Mouse (Mus musculus): ENCODE data around the gene Opa3. TPM values are rescaled to one million over a fixed set of nuclear protein-coding genes. Genes with fewer than 3 reads are reported as not detected.
A peak's percentile ranks its signal among the peaks of the same experiment; 100 is the strongest.

Opa3 gene
- polyA plus RNA-seq, 1 experiment from 2014 or later, result 38.0 TPM

GRCm38 (mm10) chr7:19235092-19235671 is 7.0 kb downstream of the Opa3 start:
- Histone ChIP-seq H3K36me3 (ENCODE audit: insufficient read depth) (no peaks in the 10 kb centered on the region), H3K9me3 (ENCODE audit: low read depth, low read length) (no peaks in the 10 kb centered on the region), H3K9ac (no peak overlapping the region), H3K4me2 (no peak overlapping the region), H3K27me3 (ENCODE audit: insufficient read depth, low read length) (no peaks in the 10 kb centered on the region), H3K4me3 (ENCODE audit: low read depth, low read length) (no peak overlapping the region), H3K4me1 (ENCODE audit: insufficient read depth) (no peaks in the 10 kb centered on the region), H3K27ac (ENCODE audit: low read depth) (no peak overlapping the region)
- DNase-seq (no peak), ATAC-seq (ENCODE audit: insufficient read depth) (no peak)
- no peak for TF ChIP-seq CTCF (IDR thresholded peaks at IDR 0.05; ENCODE audit: low read depth)
- 86% methylated on average over 2 of the region's 2 CpGs for WGBS

GRCm38 (mm10) chr7:19236411-19236810 is 8.3 kb downstream of the Opa3 start:
- DNase-seq (no peak), ATAC-seq (ENCODE audit: insufficient read depth) (no peak)
- no peaks in the 10 kb centered on the region for H3K4me1 ChIP-seq (ENCODE audit: insufficient read depth)
- no peaks in the 10 kb centered on the region for H3K27me3 ChIP-seq (ENCODE audit: insufficient read depth, low read length)
- no peak overlapping the region for H3K4me2 ChIP-seq
- no peaks in the 10 kb centered on the region for H3K9me3 ChIP-seq (ENCODE audit: low read depth, low read length)
- no peaks in the 10 kb centered on the region for H3K36me3 ChIP-seq (ENCODE audit: insufficient read depth)
- WGBS, result 61% methylated on average over 2 of the region's 2 CpGs
- no peak overlapping the region for H3K27ac ChIP-seq (ENCODE audit: low read depth)
- no peak overlapping the region for H3K9ac ChIP-seq
- no peak for TF ChIP-seq CTCF (IDR thresholded peaks at IDR 0.05; ENCODE audit: low read depth)
- H3K4me3 ChIP-seq (ENCODE audit: low read depth, low read length), result no peak overlapping the region

GRCm38 (mm10) chr7:19238344-19238743 is 10.2 kb downstream of the Opa3 start:
- Histone ChIP-seq H3K4me3 (ENCODE audit: low read depth, low read length) (no peak overlapping the region), H3K36me3 (ENCODE audit: insufficient read depth) (no peaks in the 10 kb centered on the region), H3K4me1 (ENCODE audit: insufficient read depth) (no peaks in the 10 kb centered on the region), H3K27me3 (ENCODE audit: insufficient read depth, low read length) (no peaks in the 10 kb centered on the region), H3K9me3 (ENCODE audit: low read depth, low read length) (no peaks in the 10 kb centered on the region), H3K4me2 (no peak overlapping the region), H3K27ac (ENCODE audit: low read depth) (no peak overlapping the region), H3K9ac (no peak overlapping the region)
- TF ChIP-seq CTCF (IDR thresholded peaks at IDR 0.05; ENCODE audit: low read depth), result no peak
- no peak for ATAC-seq (ENCODE audit: insufficient read depth)
- WGBS, result 68% methylated on average over 4 of the region's 4 CpGs
- DNase-seq, result no peak

GRCm38 (mm10) chr7:19239423-19239822 is 11.3 kb downstream of the Opa3 start:
- Histone ChIP-seq H3K36me3 (ENCODE audit: insufficient read depth) (no peaks in the 10 kb centered on the region), H3K9me3 (ENCODE audit: low read depth, low read length) (no peaks in the 10 kb centered on the region), H3K9ac (no peak overlapping the region), H3K4me1 (ENCODE audit: insufficient read depth) (no peaks in the 10 kb centered on the region), H3K4me3 (ENCODE audit: low read depth, low read length) (no peak overlapping the region), H3K4me2 (no peak overlapping the region), H3K27ac (ENCODE audit: low read depth) (no peak overlapping the region), H3K27me3 (ENCODE audit: insufficient read depth, low read length) (no peaks in the 10 kb centered on the region)
- ATAC-seq (ENCODE audit: insufficient read depth), result peak; percentile 92
- DNase-seq, result peak; percentile 93
- WGBS, result 0% methylated on average over 1 of the region's 1 CpGs
- TF ChIP-seq CTCF (IDR thresholded peaks at IDR 0.05; ENCODE audit: low read depth), result peak; percentile 97

GRCm38 (mm10) chr7:19239986-19240385 is 11.9 kb downstream of the Opa3 start:
- Histone ChIP-seq H3K4me2 (no peak overlapping the region), H3K4me3 (ENCODE audit: low read depth, low read length) (no peak overlapping the region), H3K9me3 (ENCODE audit: low read depth, low read length) (no peaks in the 10 kb centered on the region), H3K9ac (no peak overlapping the region), H3K4me1 (ENCODE audit: insufficient read depth) (no peaks in the 10 kb centered on the region), H3K36me3 (ENCODE audit: insufficient read depth) (peaks cover 5% of the 10 kb centered on the region; the same call in 1 of the 2 replicates), H3K27ac (ENCODE audit: low read depth) (no peak overlapping the region), H3K27me3 (ENCODE audit: insufficient read depth, low read length) (no peaks in the 10 kb centered on the region)
- WGBS, result 82% methylated on average over 4 of the region's 4 CpGs
- ATAC-seq (ENCODE audit: insufficient read depth), result no peak
- no peak for TF ChIP-seq CTCF (IDR thresholded peaks at IDR 0.05; ENCODE audit: low read depth)
- DNase-seq, result no peak

GRCm38 (mm10) chr7:19240905-19241463 is 12.8 kb downstream of the Opa3 start:
- ATAC-seq (ENCODE audit: insufficient read depth) (no peak), DNase-seq (no peak)
- Histone ChIP-seq H3K4me1 (ENCODE audit: insufficient read depth) (no peaks in the 10 kb centered on the region), H3K27ac (ENCODE audit: low read depth) (no peak overlapping the region), H3K36me3 (ENCODE audit: insufficient read depth) (peaks cover 15% of the 10 kb centered on the region; the same call in 1 of the 2 replicates), H3K9me3 (ENCODE audit: low read depth, low read length) (no peaks in the 10 kb centered on the region), H3K4me3 (ENCODE audit: low read depth, low read length) (no peak overlapping the region), H3K4me2 (no peak overlapping the region), H3K27me3 (ENCODE audit: insufficient read depth, low read length) (no peaks in the 10 kb centered on the region), H3K9ac (no peak overlapping the region)
- 85% methylated on average over 8 of the region's 8 CpGs for WGBS
- TF ChIP-seq CTCF (IDR thresholded peaks at IDR 0.05; ENCODE audit: low read depth), result no peak

- Histone ChIP-seq H3K27ac (ENCODE audit: low read depth) (no peak overlapping the region), H3K27me3 (ENCODE audit: insufficient read depth, low read length) (no peaks in the 10 kb centered on the region), H3K36me3 (ENCODE audit: insufficient read depth) (peaks cover 16% of the 10 kb centered on the region; the same call in 1 of the 2 replicates), H3K4me2 (no peak overlapping the region), H3K9me3 (ENCODE audit: low read depth, low read length) (no peaks in the 10 kb centered on the region), H3K9ac (no peak overlapping the region), H3K4me1 (ENCODE audit: insufficient read depth) (no peaks in the 10 kb centered on the region), H3K4me3 (ENCODE audit: low read depth, low read length) (no peak overlapping the region)
- 77% methylated on average over 1 of the region's 1 CpGs for WGBS
- no peak for ATAC-seq (ENCODE audit: insufficient read depth)
- TF ChIP-seq CTCF (IDR thresholded peaks at IDR 0.05; ENCODE audit: low read depth), result no peak
- DNase-seq, result no peak
Observed at GRCm38 (mm10) chr7:19242005-19242404, 13.9 kb downstream of the Opa3 start.
